In the genomic region with DNA sequence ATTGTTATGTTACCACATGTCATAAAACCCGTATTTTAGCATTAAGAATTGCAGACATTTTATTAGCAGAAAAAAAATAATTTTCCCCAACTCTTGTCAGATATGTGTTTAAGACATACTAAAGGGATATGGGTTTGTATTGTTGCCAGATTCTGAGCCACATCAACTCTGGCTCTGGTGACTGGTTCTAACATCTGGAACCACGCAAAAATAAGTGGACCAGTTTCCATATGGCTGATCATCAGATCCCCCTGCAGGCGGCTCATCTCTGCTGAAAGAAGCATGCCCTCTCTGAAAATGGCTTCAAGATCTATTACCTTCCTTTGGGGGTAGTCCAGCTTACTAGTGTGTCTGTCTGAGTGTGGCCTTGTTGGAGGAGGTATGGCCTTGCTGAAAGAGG, we compare ENCODE assay signal across 29 mouse cellular contexts.
A peak's percentile ranks its signal among the peaks of the same experiment; 100 is the strongest.
DNase-seq lines count a peak whose midpoint lies in the region; ATAC-seq and TF ChIP-seq lines count a peak whose summit lies in the region.
"Had no signal": no experiment of that assay in that cellular context is flagged by ENCODE, and none has a peak within 500 bp of the region (broad histone marks: within the 10 kb centered on the region; RNA-seq: fewer than 3 reads in every experiment).

No protein-coding gene starts in this region.

- DNase-seq in heart, adult 11 months, result peak; percentile 63
- DNase-seq in heart, postnatal 25 days (ENCODE audit: low spot score), result no peak
- DNase-seq in lung, embryonic 14.5 days, result peak; percentile 22
- DNase-seq in lung, postnatal 25 days (ENCODE audit: low spot score), result no peak
- DNase-seq in embryonic facial prominence, embryonic 10.5 days (ENCODE audit: low spot score), result peak; percentile 13
- peak; percentile 55 for DNase-seq in limb, embryonic 14.5 days (ENCODE audit: low spot score)
- DNase-seq in gastrocnemius, adult 2 months, result no peak
- DNase-seq in cerebellum, postnatal 14 days, result no peak
- DNase-seq: adrenal gland, adult 2 months; adrenal gland, postnatal 14 days; B cell, adult 2 months; cerebellum, adult 11-12 months; cerebellum, adult 8-10 months; cerebellum, postnatal 25 days; embryo, embryonic 11 days; gastrocnemius, postnatal 10 days; gastrocnemius, postnatal 36 days; heart, postnatal 36 days had no signal

- WGBS in lung, embryonic 14.5 days, result 55% methylated on average over 3 of the region's 3 CpGs
- WGBS in embryonic facial prominence, embryonic 10.5 days, result 69% methylated on average over 3 of the region's 3 CpGs
- WGBS in limb, embryonic 14.5 days, result 36% methylated on average over 3 of the region's 3 CpGs

- no peak overlapping the region for H3K4me3 ChIP-seq in lung, embryonic 14.5 days (ENCODE audit: low read depth, low read length)
- H3K4me3 ChIP-seq in embryonic facial prominence, embryonic 10.5 days, result no peak overlapping the region
- H3K4me3 ChIP-seq in limb, embryonic 14.5 days (replicated peaks; ENCODE audit: low read length), result no peak overlapping the region
- H3K4me3 ChIP-seq in gastrocnemius, adult 2 months, result no peak overlapping the region
- H3K4me3 ChIP-seq: embryonic facial prominence, embryonic 12.5 days; erythroblast, embryonic 14.5 days; forebrain, embryonic 12.5 days; forebrain, embryonic 15.5 days; hindbrain, embryonic 10.5 days; hindbrain, embryonic 13.5 days; intestine, embryonic 15.5 days had no signal

- no peaks in the 10 kb centered on the region for H3K9me3 ChIP-seq in lung, embryonic 14.5 days (ENCODE audit: low read depth, low read length)
- no peaks in the 10 kb centered on the region for H3K9me3 ChIP-seq in embryonic facial prominence, embryonic 10.5 days
- no peaks in the 10 kb centered on the region for H3K9me3 ChIP-seq in limb, embryonic 14.5 days (ENCODE audit: control insufficient read depth, low read length)
- H3K9me3 ChIP-seq: embryonic facial prominence, embryonic 12.5 days; forebrain, embryonic 12.5 days; forebrain, embryonic 15.5 days; G1E; hindbrain, embryonic 10.5 days; hindbrain, embryonic 13.5 days; intestine, embryonic 15.5 days had no signal

- no peak overlapping the region for H3K27ac ChIP-seq in lung, embryonic 14.5 days (ENCODE audit: low read depth)
- no peak overlapping the region for H3K27ac ChIP-seq in embryonic facial prominence, embryonic 10.5 days (replicated peaks)
- no peak overlapping the region for H3K27ac ChIP-seq in limb, embryonic 14.5 days (replicated peaks; ENCODE audit: low read depth, low read length)
- no peak overlapping the region for H3K27ac ChIP-seq in gastrocnemius, adult 2 months
- H3K27ac ChIP-seq: embryonic facial prominence, embryonic 12.5 days; forebrain, embryonic 12.5 days; forebrain, embryonic 15.5 days; hindbrain, embryonic 10.5 days; hindbrain, embryonic 13.5 days; intestine, embryonic 15.5 days had no signal

- no peaks in the 10 kb centered on the region for H3K27me3 ChIP-seq in lung, embryonic 14.5 days (ENCODE audit: insufficient read depth, low read length)
- no peaks in the 10 kb centered on the region for H3K27me3 ChIP-seq in embryonic facial prominence, embryonic 10.5 days (replicated peaks; ENCODE audit: low read depth, poor library complexity, severe bottlenecking)
- H3K27me3 ChIP-seq in limb, embryonic 14.5 days (ENCODE audit: control insufficient read depth, insufficient read depth, low read length), result no peaks in the 10 kb centered on the region
- H3K27me3 ChIP-seq: CH12.LX; embryonic facial prominence, embryonic 12.5 days; forebrain, embryonic 12.5 days; forebrain, embryonic 15.5 days; hindbrain, embryonic 13.5 days; intestine, embryonic 15.5 days had no signal

- H3K4me2 ChIP-seq in lung, embryonic 14.5 days, result no peak overlapping the region
- H3K4me2 ChIP-seq in limb, embryonic 14.5 days (replicated peaks; ENCODE audit: low read depth, low read length, severe bottlenecking), result no peak overlapping the region
- H3K4me2 ChIP-seq: embryonic facial prominence, embryonic 12.5 days; forebrain, embryonic 12.5 days; forebrain, embryonic 15.5 days; heart, embryonic 11.5 days; hindbrain, embryonic 13.5 days; intestine, embryonic 15.5 days had no signal

- intact Hi-C loops in heart, postnatal 25 days (cut with DNase I), result no loop called here
- intact Hi-C loops in gastrocnemius, adult 2 months (cut with DNase I), result no loop called here

- TF ChIP-seq POLR2A in limb, embryonic 14.5 days (IDR thresholded peaks at IDR 0.05; ENCODE audit: borderline replicate concordance, extremely low read depth, insufficient read depth, insufficient read length), result no peak

- no peak for ATAC-seq in lung, embryonic 14.5 days (ENCODE audit: insufficient read depth)
- peak; percentile 74 for ATAC-seq in limb, embryonic 14.5 days (ENCODE audit: low FRiP score, low read depth)
- ATAC-seq: forebrain, embryonic 15.5 days; hindbrain, embryonic 16.5 days; intestine, embryonic 15.5 days had no signal

- H3K36me3 ChIP-seq in lung, embryonic 14.5 days (ENCODE audit: insufficient read depth), result no peaks in the 10 kb centered on the region
- H3K36me3 ChIP-seq in embryonic facial prominence, embryonic 10.5 days (replicated peaks), result no peaks in the 10 kb centered on the region
- no peaks in the 10 kb centered on the region for H3K36me3 ChIP-seq in limb, embryonic 14.5 days (ENCODE audit: control insufficient read depth, insufficient read depth, low read length)
- H3K36me3 ChIP-seq: embryonic facial prominence, embryonic 12.5 days; forebrain, embryonic 12.5 days; forebrain, embryonic 15.5 days; G1E; hindbrain, embryonic 10.5 days; hindbrain, embryonic 13.5 days; intestine, embryonic 15.5 days had no signal

- H3K9ac ChIP-seq in lung, embryonic 14.5 days, result no peak overlapping the region
- no peak overlapping the region for H3K9ac ChIP-seq in limb, embryonic 14.5 days (ENCODE audit: low read depth, low read length, severe bottlenecking)
- H3K9ac ChIP-seq: embryonic facial prominence, embryonic 12.5 days; forebrain, embryonic 12.5 days; forebrain, embryonic 15.5 days; hindbrain, embryonic 13.5 days; intestine, embryonic 15.5 days had no signal

- no peaks in the 10 kb centered on the region for H3K4me1 ChIP-seq in lung, embryonic 14.5 days (ENCODE audit: insufficient read depth)
- no peaks in the 10 kb centered on the region for H3K4me1 ChIP-seq in embryonic facial prominence, embryonic 10.5 days
- peaks cover 8% of the 10 kb centered on the region for H3K4me1 ChIP-seq in limb, embryonic 14.5 days (ENCODE audit: control insufficient read depth, insufficient read depth, low read length)
- H3K4me1 ChIP-seq: embryonic facial prominence, embryonic 12.5 days; forebrain, embryonic 12.5 days; forebrain, embryonic 15.5 days; hindbrain, embryonic 10.5 days; hindbrain, embryonic 13.5 days; intestine, embryonic 15.5 days had no signal

- no peak for TF ChIP-seq CTCF in lung, embryonic 14.5 days (IDR thresholded peaks at IDR 0.05; ENCODE audit: low read depth)
- TF ChIP-seq CTCF in gastrocnemius, adult 2 months (IDR thresholded peaks at IDR 0.05), result no peak

Comparison
In these comparisons a context has a peak if more than half of its experiments do, and no peak if none do; other contexts are left out.
1. DNase-seq: peak in heart, adult 11 months (single experiment), lung, embryonic 14.5 days (single experiment), embryonic facial prominence, embryonic 10.5 days (single experiment) and limb, embryonic 14.5 days (single experiment); none in heart, postnatal 25 days (single experiment), lung, postnatal 25 days (single experiment), gastrocnemius, adult 2 months (single experiment) and cerebellum, postnatal 14 days (0 of 2).